Mouse (Mus musculus) granulocyte monocyte progenitor cell, adult 5-6 weeks (primary cell): ENCODE data around the gene Cfhr1. TPM values are rescaled to one million over a fixed set of nuclear protein-coding genes. Genes with fewer than 3 reads are reported as not detected.

Source experiments
- ATAC-seq: replicated peaks from 2 replicates; pipeline ENCODE4 v1.8.0; 2016; ENCODE audit warnings: mild to moderate bottlenecking, moderate TSS enrichment, inconsistent platforms; ENCODE audit not compliant: poor library complexity, severe bottlenecking
- total RNA-seq, 2 experiments: library from RNA; stranded (forward) in 1 of 2; stranded (reverse) in 1 of 2; fragments of 200-712, 200-1000 nt in 1 of 2; fragments of >200 nt in 1 of 2; fragmentation: Nextera tagmentation in 1 of 2; gene quantifications; 2 replicates each; pipeline ENCODE4 v1.2.3; 2014 to 2017

The Cfhr1 gene
- not detected in 2 replicates for total RNA-seq (2014; fragmentation: Nextera tagmentation)
- not detected in 2 replicates for total RNA-seq (2017)

DNA sequence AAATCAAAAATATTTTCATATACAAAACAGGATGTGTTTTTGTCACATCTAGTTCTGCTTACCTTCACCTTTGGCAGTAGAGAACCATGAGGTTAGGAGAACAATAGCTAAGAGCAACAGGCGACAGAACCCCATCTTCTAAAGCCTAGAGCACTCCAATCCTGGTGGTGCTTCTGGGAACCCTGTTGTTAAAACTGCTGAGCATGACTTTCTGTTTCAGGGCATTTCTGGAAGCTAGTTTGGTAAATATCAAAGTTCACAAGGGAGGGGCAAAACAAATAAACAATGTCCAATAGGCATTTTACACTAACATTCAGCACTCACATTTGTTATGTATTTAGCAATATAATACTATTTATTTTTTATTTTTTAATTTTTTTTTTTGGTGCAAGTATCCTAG, at the start of gene Cfhr1:
TSS of gene Cfhr1 (minus strand) at position 249 of the 400 bp plus-strand sequence.
- no peak for ATAC-seq

DNA sequence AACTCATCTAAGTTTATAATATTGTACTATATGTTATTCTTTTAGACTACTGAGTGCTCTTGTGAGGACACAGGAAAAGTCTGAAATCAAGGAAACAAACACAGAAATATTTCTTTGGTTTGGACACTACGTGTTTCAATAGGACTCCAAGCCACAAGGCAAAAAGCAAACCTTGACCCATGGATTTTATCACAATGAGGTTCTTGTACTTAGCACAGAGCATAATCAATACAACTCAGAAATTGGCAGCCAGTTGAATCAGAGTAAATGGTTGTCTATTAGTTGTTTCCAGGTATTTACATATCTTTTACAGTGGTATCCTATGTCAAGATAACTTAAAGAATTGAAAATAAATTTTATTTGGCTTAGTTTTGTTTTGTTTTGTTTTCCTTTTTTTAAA, 8.8 kb downstream of the Cfhr1 start:
- ATAC-seq, result no peak

DNA sequence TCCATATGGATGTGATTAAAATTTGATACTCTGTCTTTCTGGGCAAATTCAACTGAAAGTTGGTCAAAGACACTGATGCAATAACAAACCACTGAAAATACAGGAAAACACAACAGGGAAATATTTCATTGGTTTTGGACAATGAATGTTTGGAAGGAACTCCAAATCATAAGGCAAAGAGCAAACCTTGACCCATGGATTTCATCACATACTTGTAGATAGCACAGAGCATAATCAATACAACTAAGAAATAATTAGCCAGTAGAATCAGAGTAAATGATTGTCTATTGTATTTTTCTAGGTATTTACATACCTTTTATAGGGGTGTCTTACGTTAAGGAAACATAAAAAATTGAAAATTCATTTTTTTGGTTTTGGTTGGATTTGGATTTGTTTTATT, 11.5 kb downstream of the Cfhr1 start:
- no peak for ATAC-seq

DNA sequence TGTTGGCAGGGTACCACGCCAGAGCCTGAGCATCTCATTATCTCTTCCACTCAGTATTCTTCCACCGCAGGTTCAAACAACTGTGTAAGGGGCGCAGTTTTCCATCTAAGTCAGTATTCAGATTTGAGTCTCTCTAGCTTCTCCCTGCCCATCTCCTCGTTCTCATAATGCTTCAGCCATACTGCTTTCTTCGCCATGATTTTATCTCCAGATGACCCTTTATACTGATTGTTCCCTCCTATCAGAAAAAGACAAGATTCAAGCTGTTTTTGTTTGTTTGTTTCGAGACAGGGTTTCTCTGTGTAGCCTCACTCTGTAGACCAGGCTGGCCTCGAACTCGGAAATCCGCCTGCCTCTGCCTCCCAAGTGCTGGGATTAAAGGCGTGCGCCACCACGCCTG, 45.5 kb downstream of the Cfhr1 start:
- no peak for ATAC-seq

DNA sequence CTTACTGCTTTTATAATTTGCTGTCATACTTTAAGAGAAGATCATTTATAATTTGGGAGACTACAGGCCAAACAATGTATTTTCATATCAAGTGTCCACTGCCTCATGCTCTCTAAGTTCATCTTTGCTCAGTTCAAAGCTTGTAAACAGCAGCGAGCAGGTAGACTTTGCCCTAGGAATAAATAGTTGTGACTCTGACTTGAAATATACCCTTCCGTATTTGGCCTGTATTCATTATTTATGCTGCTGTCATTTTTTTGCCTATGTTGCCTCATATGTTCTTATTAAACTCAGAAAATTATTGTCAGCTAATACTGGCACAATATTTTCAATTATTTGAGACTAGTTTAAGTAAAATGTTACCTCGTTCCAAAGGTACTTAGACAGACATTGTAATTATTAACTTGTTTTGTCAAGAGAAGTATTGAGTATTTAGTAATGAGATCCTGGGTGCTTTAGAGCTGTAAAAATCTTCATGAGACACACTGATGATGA, 58.8 kb downstream of the Cfhr1 start, which contains the start of gene F13b:
TSS of gene F13b (plus strand) at position 445 of the 495 bp plus-strand sequence.
- no peak for ATAC-seq

DNA sequence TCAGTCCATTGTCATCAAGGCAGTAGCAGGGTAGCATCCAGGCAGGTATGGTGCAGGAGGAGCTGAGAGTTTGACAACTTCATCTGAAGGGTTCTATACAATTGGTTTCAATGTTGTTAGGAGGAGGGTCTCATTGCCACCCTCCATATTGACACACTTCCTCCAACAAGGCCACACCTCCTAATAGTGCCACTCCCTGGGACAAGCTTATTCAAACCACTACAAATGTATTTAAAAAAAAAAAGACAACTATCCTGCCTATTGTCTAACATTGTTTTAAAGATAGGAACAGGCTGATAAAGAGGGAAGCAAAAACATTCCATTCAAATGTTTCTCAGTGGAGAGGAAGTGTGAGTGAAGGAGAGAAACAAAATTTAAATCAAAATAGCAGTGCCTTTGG, 60.3 kb downstream of the Cfhr1 start:
- ATAC-seq, result no peak

Other genes starting within 250 kb of the Cfhr1 start
- not detected in 2 replicates for gene Crb1, start 183.2 kb downstream of the Cfhr1 start, total RNA-seq (2014; fragmentation: Nextera tagmentation)
- not detected in 2 replicates for gene Crb1, start 183.2 kb downstream of the Cfhr1 start, total RNA-seq (2017)
- 9.7 and 11.8 TPM in 2 replicates for gene Zbtb41, start 138.0 kb downstream of the Cfhr1 start, total RNA-seq (2014; fragmentation: Nextera tagmentation)
- 14.1 and 21.3 TPM in 2 replicates for gene Zbtb41, start 138.0 kb downstream of the Cfhr1 start, total RNA-seq (2017)
- gene Aspm, start 105.5 kb downstream of the Cfhr1 start, total RNA-seq (2014; fragmentation: Nextera tagmentation), result 5.7 and 10.3 TPM in 2 replicates
- gene Aspm, start 105.5 kb downstream of the Cfhr1 start, total RNA-seq (2017), result 26.3 and 29.6 TPM in 2 replicates
- not detected in 2 replicates for gene F13b, start 58.6 kb downstream of the Cfhr1 start, total RNA-seq (2014; fragmentation: Nextera tagmentation)
- gene F13b, start 58.6 kb downstream of the Cfhr1 start, total RNA-seq (2017), result not detected in 2 replicates
- not detected in 2 replicates for gene Gm4788, start 221.0 kb upstream of the Cfhr1 start, total RNA-seq (2014; fragmentation: Nextera tagmentation)
- gene Gm4788, start 221.0 kb upstream of the Cfhr1 start, total RNA-seq (2017), result not detected in 2 replicates